Mouse (Mus musculus) CH12.LX (cell line): ENCODE results near the gene Rps11. TPM values are rescaled to one million over a fixed set of nuclear protein-coding genes. Genes with fewer than 3 reads are reported as not detected.

Experiments
- DNase-seq: peaks from one replicate; pipeline ENCODE4 v3.0.0-alpha.2; 2013; ENCODE audit errors: extremely low read depth
- H3K27ac ChIP-seq: 2 replicates; pipeline ENCODE4 v1.5.1; 2012; ENCODE audit warnings: low read depth, mild to moderate bottlenecking, control low read depth, moderate library complexity; ENCODE audit not compliant: insufficient read depth
- H3K27me3 ChIP-seq: replicated peaks from 2 replicates; pipeline ENCODE3; 2012; ENCODE audit warnings: inconsistent platforms
- H3K36me3 ChIP-seq, 2 experiments: replicated peaks in 1 of 2; 2 replicates each; pipeline versions ENCODE3 to v1.6.1; 2012; ENCODE audit warnings: inconsistent platforms in 1 of 2, low read length in 1 of 2, mild to moderate bottlenecking in 1 of 2, mixed read lengths in 1 of 2, moderate library complexity in 1 of 2; ENCODE audit not compliant: control insufficient read depth in 1 of 2, insufficient read depth in 1 of 2
- H3K4me1 ChIP-seq, 2 experiments: 2 replicates each; pipeline ENCODE4 v1.6.1; 2012; ENCODE audit warnings: inconsistent platforms in 1 of 2, moderate library complexity in 1 of 2; ENCODE audit not compliant: insufficient read depth in 2 of 2, control insufficient read depth in 1 of 2
- H3K4me2 ChIP-seq: 2 replicates; pipeline ENCODE4 v1.6.1; 2012; ENCODE audit warnings: low read depth, mild to moderate bottlenecking, control low read depth; ENCODE audit not compliant: poor library complexity, insufficient read depth, severe bottlenecking
- H3K4me3 ChIP-seq, 3 experiments: fragments of 150-350 bp in 1 of 3; sonication (generic) in 1 of 3; replicated peaks in 1 of 3; 2 replicates each; pipeline versions ENCODE3 to v1.5.1; 2011 to 2012; ENCODE audit warnings: low read depth in 2 of 3, low read length in 2 of 3, mild to moderate bottlenecking in 2 of 3, moderate library complexity in 2 of 3, control low read depth in 1 of 3, improper control_type of control experiment in 1 of 3, inconsistent platforms in 1 of 3, mixed read lengths in 1 of 3; ENCODE audit not compliant: poor library complexity in 1 of 3
- H3K79me2 ChIP-seq: replicated peaks from 2 replicates; pipeline ENCODE4 v1.6.1; 2012; ENCODE audit warnings: mild to moderate bottlenecking, moderate library complexity; ENCODE audit not compliant: control insufficient read depth, poor library complexity, insufficient read depth, severe bottlenecking; ENCODE audit errors: extremely low read depth
- H3K9ac ChIP-seq: 2 replicates; pipeline ENCODE4 v1.6.1; 2012; ENCODE audit warnings: low read depth, mild to moderate bottlenecking, control low read depth, moderate library complexity; ENCODE audit not compliant: insufficient read depth
- H3K9me3 ChIP-seq: replicated peaks from 2 replicates; pipeline ENCODE3; 2012; ENCODE audit warnings: low read length, inconsistent platforms, mixed read lengths
- ETS1 ChIP-seq: conservative IDR thresholded peaks from 2 replicates; pipeline ENCODE4 v1.6.1; 2012; ENCODE audit warnings: low read depth, mild to moderate bottlenecking, inconsistent platforms, low read length, improper control_type of control experiment, moderate library complexity
- dilution Hi-C: fragments of 300-500 bp; cut with MboI; formaldehyde crosslinking; loops from 2 replicates; pipeline ENCODE4 v1.14.3; 2020; ENCODE audit warnings: low sequenced_read_pairs; ENCODE audit not compliant: extremely low pct_unique_long_range_greater_than_20kb, extremely low pct_ligation_motif_present
- in situ Hi-C: fragments of 300-500 bp; cut with MboI; formaldehyde crosslinking; loops from 3 replicates; pipeline ENCODE4 v1.14.3; 2019; ENCODE audit warnings: low sequenced_read_pairs, low pct_ligation_motif_present, low pct_unique_long_range_greater_than_20kb, mixed read lengths
- polyA plus RNA-seq: library from polyadenylated mRNA; unstranded; fragments of >175 nt; gene quantifications from 2 replicates; pipeline ENCODE4 v1.2.1, GENCODE M21; 2012; ENCODE audit warnings: low read depth; ENCODE audit not compliant: insufficient read length
- total RNA-seq, 2 experiments: library from RNA; depleted of rRNA; stranded (reverse); fragments of 300-350 nt in 1 of 2; fragments of >200 nt in 1 of 2; gene quantifications; 2 replicates each; pipeline ENCODE4 v1.2.3; 2012 to 2014

Gene Rps11
- total and polyA plus RNA-seq, 3 experiments = 898 to 1,839 (median 1,699) TPM

- no peaks in the 10 kb centered on the region for H3K9me3 ChIP-seq
- H3K27me3 ChIP-seq = no peaks in the 10 kb centered on the region
- H3K79me2 ChIP-seq = peaks cover 23% of the 10 kb centered on the region
- H3K36me3 ChIP-seq = peaks cover 47 to 73% of the 10 kb centered on the region in 2 experiments
- in situ Hi-C loops = no loop called here
- no peak for TF ChIP-seq ETS1
- no peak overlapping the region for H3K4me3 ChIP-seq
- H3K9ac ChIP-seq = no peak overlapping the region
- dilution Hi-C loops = no loop called here
- peaks cover 8 to 17% of the 10 kb centered on the region in 2 experiments; a peak in 3 of 4 replicates for H3K4me1 ChIP-seq
- no peak overlapping the region for H3K27ac ChIP-seq
- H3K4me2 ChIP-seq = no peak overlapping the region
- no peak for DNase-seq
Measured at GRCm38 (mm10) chr7:45073171-45073707, 51.0 kb downstream of the Rps11 start.

Other genes with a start within 250 kb of the Rps11 start
Only the 20 nearest of the 33 such genes appear.
- 15.5 and 18.2 TPM in 2 replicates for gene Scaf1, start 108.1 kb downstream of the Rps11 start, total RNA-seq (2012; rRNA removed)
- gene Scaf1, start 108.1 kb downstream of the Rps11 start, total RNA-seq (2014; rRNA removed) = 5.4 and 6.1 TPM in 2 replicates
- 38.9 and 41.9 TPM in 2 replicates for gene Scaf1, start 108.1 kb downstream of the Rps11 start, polyA plus RNA-seq
- 5.0 and 10.6 TPM in 2 replicates for gene Rras, start 106.5 kb downstream of the Rps11 start, total RNA-seq (2012; rRNA removed)
- 6.6 and 7.2 TPM in 2 replicates for gene Rras, start 106.5 kb downstream of the Rps11 start, total RNA-seq (2014; rRNA removed)
- 18.5 and 19.8 TPM in 2 replicates for gene Rras, start 106.5 kb downstream of the Rps11 start, polyA plus RNA-seq
- 5.7 and 6.5 TPM in 2 replicates for gene Prr12, start 71.6 kb downstream of the Rps11 start, total RNA-seq (2012; rRNA removed)
- 1.1 and 1.2 TPM in 2 replicates for gene Prr12, start 71.6 kb downstream of the Rps11 start, total RNA-seq (2014; rRNA removed)
- 18.0 and 20.5 TPM in 2 replicates for gene Prr12, start 71.6 kb downstream of the Rps11 start, polyA plus RNA-seq
- gene Nosip, start 62.0 kb downstream of the Rps11 start, total RNA-seq (2012; rRNA removed) = 73.2 and 86.8 TPM in 2 replicates
- 79.3 and 81.4 TPM in 2 replicates for gene Nosip, start 62.0 kb downstream of the Rps11 start, total RNA-seq (2014; rRNA removed)
- 72.4 and 83.9 TPM in 2 replicates for gene Nosip, start 62.0 kb downstream of the Rps11 start, polyA plus RNA-seq
- gene Prrg2, start 61.8 kb downstream of the Rps11 start, total RNA-seq (2012; rRNA removed) = 7.1 and 7.6 TPM in 2 replicates
- 6.1 and 6.7 TPM in 2 replicates for gene Prrg2, start 61.8 kb downstream of the Rps11 start, total RNA-seq (2014; rRNA removed)
- gene Prrg2, start 61.8 kb downstream of the Rps11 start, polyA plus RNA-seq = 7.2 and 7.7 TPM in 2 replicates
- gene Rcn3, start 32.2 kb downstream of the Rps11 start, total RNA-seq (2012; rRNA removed) = 0.38 and 0.42 TPM in 2 replicates
- not detected in 2 replicates for gene Rcn3, start 32.2 kb downstream of the Rps11 start, total RNA-seq (2014; rRNA removed)
- not detected in 2 replicates for gene Rcn3, start 32.2 kb downstream of the Rps11 start, polyA plus RNA-seq
- 0.13 and 0.17 TPM in 2 replicates for gene Fcgrt, start 20.6 kb downstream of the Rps11 start, total RNA-seq (2012; rRNA removed)
- gene Fcgrt, start 20.6 kb downstream of the Rps11 start, total RNA-seq (2014; rRNA removed) = not detected in 2 replicates
- gene Fcgrt, start 20.6 kb downstream of the Rps11 start, polyA plus RNA-seq = 0.15 and 0.16 TPM in 2 replicates
- gene Rpl13a, start 4.3 kb upstream of the Rps11 start, total RNA-seq (2012; rRNA removed) = 5,043 and 5,211 TPM in 2 replicates
- 2,822 and 2,851 TPM in 2 replicates for gene Rpl13a, start 4.3 kb upstream of the Rps11 start, total RNA-seq (2014; rRNA removed)
- gene Rpl13a, start 4.3 kb upstream of the Rps11 start, polyA plus RNA-seq = 4,154 and 5,174 TPM in 2 replicates
- gene Gm45713, start 11.8 kb upstream of the Rps11 start, total RNA-seq (2012; rRNA removed) = 1.3 and 2.2 TPM in 2 replicates
- gene Gm45713, start 11.8 kb upstream of the Rps11 start, total RNA-seq (2014; rRNA removed) = not detected in 2 replicates
- gene Gm45713, start 11.8 kb upstream of the Rps11 start, polyA plus RNA-seq = 1.4 TPM in 1 of 2 replicates, not detected in the other
- gene Flt3l, start 12.0 kb upstream of the Rps11 start, total RNA-seq (2012; rRNA removed) = 4.0 and 4.9 TPM in 2 replicates
- gene Flt3l, start 12.0 kb upstream of the Rps11 start, total RNA-seq (2014; rRNA removed) = 4.3 and 4.6 TPM in 2 replicates
- 11.4 and 14.9 TPM in 2 replicates for gene Flt3l, start 12.0 kb upstream of the Rps11 start, polyA plus RNA-seq
- 69.3 and 74.1 TPM in 2 replicates for gene Pih1d1, start 29.9 kb upstream of the Rps11 start, total RNA-seq (2012; rRNA removed)
- 37.2 and 37.4 TPM in 2 replicates for gene Pih1d1, start 29.9 kb upstream of the Rps11 start, total RNA-seq (2014; rRNA removed)
- 44.6 and 50.3 TPM in 2 replicates for gene Pih1d1, start 29.9 kb upstream of the Rps11 start, polyA plus RNA-seq
- 41.6 and 45.1 TPM in 2 replicates for gene Aldh16a1, start 30.1 kb upstream of the Rps11 start, total RNA-seq (2012; rRNA removed)
- gene Aldh16a1, start 30.1 kb upstream of the Rps11 start, total RNA-seq (2014; rRNA removed) = 26.9 and 27.8 TPM in 2 replicates
- 49.8 and 53.5 TPM in 2 replicates for gene Aldh16a1, start 30.1 kb upstream of the Rps11 start, polyA plus RNA-seq
- gene Slc17a7, start 39.5 kb upstream of the Rps11 start, total RNA-seq (2012; rRNA removed) = not detected in 2 replicates
- not detected in 2 replicates for gene Slc17a7, start 39.5 kb upstream of the Rps11 start, total RNA-seq (2014; rRNA removed)
- 0.11 TPM in 1 of 2 replicates, not detected in the other for gene Slc17a7, start 39.5 kb upstream of the Rps11 start, polyA plus RNA-seq
- gene Gfy, start 55.1 kb upstream of the Rps11 start, total RNA-seq (2012; rRNA removed) = not detected in 2 replicates
- gene Gfy, start 55.1 kb upstream of the Rps11 start, total RNA-seq (2014; rRNA removed) = not detected in 2 replicates
- gene Gfy, start 55.1 kb upstream of the Rps11 start, polyA plus RNA-seq = not detected in 2 replicates
- gene Pth2, start 56.6 kb upstream of the Rps11 start, total RNA-seq (2012; rRNA removed) = not detected in 2 replicates
- gene Pth2, start 56.6 kb upstream of the Rps11 start, total RNA-seq (2014; rRNA removed) = not detected in 2 replicates
- not detected in 2 replicates for gene Pth2, start 56.6 kb upstream of the Rps11 start, polyA plus RNA-seq
- gene Ccdc155, start 80.5 kb upstream of the Rps11 start, total RNA-seq (2012; rRNA removed) = 0.04 TPM in 1 of 2 replicates, not detected in the other
- gene Ccdc155, start 80.5 kb upstream of the Rps11 start, total RNA-seq (2014; rRNA removed) = not detected in 2 replicates
- not detected in 2 replicates for gene Ccdc155, start 80.5 kb upstream of the Rps11 start, polyA plus RNA-seq
- gene Dkkl1, start 87.7 kb upstream of the Rps11 start, total RNA-seq (2012; rRNA removed) = 1.3 and 1.6 TPM in 2 replicates
- 0.22 and 0.24 TPM in 2 replicates for gene Dkkl1, start 87.7 kb upstream of the Rps11 start, total RNA-seq (2014; rRNA removed)
- 0.44 and 0.60 TPM in 2 replicates for gene Dkkl1, start 87.7 kb upstream of the Rps11 start, polyA plus RNA-seq
- 0.38 and 0.71 TPM in 2 replicates for gene Tead2, start 91.3 kb upstream of the Rps11 start, total RNA-seq (2012; rRNA removed)
- gene Tead2, start 91.3 kb upstream of the Rps11 start, total RNA-seq (2014; rRNA removed) = 0.31 and 0.84 TPM in 2 replicates
- gene Tead2, start 91.3 kb upstream of the Rps11 start, polyA plus RNA-seq = 2.5 and 3.0 TPM in 2 replicates
- gene Cd37, start 114.7 kb upstream of the Rps11 start, total RNA-seq (2012; rRNA removed) = 71.3 and 91.1 TPM in 2 replicates
- gene Cd37, start 114.7 kb upstream of the Rps11 start, total RNA-seq (2014; rRNA removed) = 69.3 and 73.8 TPM in 2 replicates
- 397 and 437 TPM in 2 replicates for gene Cd37, start 114.7 kb upstream of the Rps11 start, polyA plus RNA-seq
- gene Slc6a16, start 116.6 kb upstream of the Rps11 start, total RNA-seq (2012; rRNA removed) = 0.08 TPM in 1 of 2 replicates, not detected in the other
- 0.13 TPM in 1 of 2 replicates, not detected in the other for gene Slc6a16, start 116.6 kb upstream of the Rps11 start, total RNA-seq (2014; rRNA removed)
- 0.37 and 0.49 TPM in 2 replicates for gene Slc6a16, start 116.6 kb upstream of the Rps11 start, polyA plus RNA-seq